Mouse (Mus musculus) limb, embryonic 14.5 days (tissue): Measurements from ENCODE around the gene Ankrd40. TPM values are rescaled to one million over a fixed set of nuclear protein-coding genes. Genes with fewer than 3 reads are reported as not detected.

Experiments
- ATAC-seq: fragments of 200-750 bp; cut with Nextera tagmentation; 2 replicates; pipeline ENCODE4 v1.8.0; 2017; ENCODE audit warnings: low read depth, moderate number of reproducible peaks, moderate TSS enrichment; ENCODE audit not compliant: low FRiP score
- DNase-seq: peaks from one replicate; pipeline ENCODE4 v3.0.0-alpha.2; 2015; ENCODE audit warnings: low spot score
- H3K27ac ChIP-seq: fragments of 300-500 bp; sonication (generic); replicated peaks from 2 replicates; pipeline ENCODE4 v1.5.1; 2014; ENCODE audit warnings: low read depth, mild to moderate bottlenecking, low read length, moderate library complexity, mixed read lengths
- H3K27me3 ChIP-seq: fragments of 300-500 bp; sonication (generic); 2 replicates; pipeline ENCODE4 v1.6.1; 2014; ENCODE audit warnings: low read length, mixed read lengths; ENCODE audit not compliant: control insufficient read depth, insufficient read depth
- H3K36me3 ChIP-seq: fragments of 300-500 bp; sonication (generic); 2 replicates; pipeline ENCODE4 v1.6.1; 2014; ENCODE audit warnings: mild to moderate bottlenecking, low read length, moderate library complexity, mixed read lengths; ENCODE audit not compliant: control insufficient read depth, insufficient read depth
- H3K4me1 ChIP-seq: fragments of 300-500 bp; sonication (generic); 2 replicates; pipeline ENCODE4 v1.6.1; 2014; ENCODE audit warnings: antibody characterized with exemption, low read length, mixed read lengths; ENCODE audit not compliant: control insufficient read depth, insufficient read depth
- H3K4me2 ChIP-seq: fragments of 300-500 bp; sonication (generic); replicated peaks from 2 replicates; pipeline ENCODE4 v1.6.1; 2014; ENCODE audit warnings: low read depth, mild to moderate bottlenecking, low read length, moderate library complexity; ENCODE audit not compliant: severe bottlenecking
- H3K4me3 ChIP-seq: fragments of 300-500 bp; sonication (generic); replicated peaks from 2 replicates; pipeline ENCODE4 v1.5.1; 2014; ENCODE audit warnings: low read length
- H3K9ac ChIP-seq: fragments of 300-500 bp; sonication (generic); 2 replicates; pipeline ENCODE4 v1.6.1; 2014; ENCODE audit warnings: mild to moderate bottlenecking, low read depth, low read length, moderate library complexity; ENCODE audit not compliant: severe bottlenecking
- H3K9me3 ChIP-seq: fragments of 300-500 bp; sonication (generic); 2 replicates; pipeline ENCODE4 v1.6.1; 2016; ENCODE audit warnings: low read length; ENCODE audit not compliant: control insufficient read depth
- POLR2A ChIP-seq: fragments of 200-500 bp; IDR thresholded peaks from 2 replicates; pipeline ENCODE4 v1.8.0; 2012; ENCODE audit warnings: inconsistent platforms, mild to moderate bottlenecking, moderate library complexity, borderline replicate concordance; ENCODE audit not compliant: insufficient read depth, insufficient read length; ENCODE audit errors: extremely low read depth
- WGBS: fragments of 180-500 bp; shearing (Covaris S2); extraction: QIAGEN DNeasy Blood & Tissue Kit; methylation state at CpG from one replicate; pipeline ENCODE4 v1.1.7; 2014; 5-methylcytosine and 5-hydroxymethylcytosine counted together
- polyA plus RNA-seq, 2 experiments: library from polyadenylated mRNA; depleted of rRNA in 1 of 2; stranded (reverse) in 1 of 2; unstranded in 1 of 2; fragments of >200 nt; fragmentation: Nextera tagmentation in 1 of 2; extraction: Ambion mirVana in 1 of 2; gene quantifications; 2 replicates each; pipeline versions ENCODE4 v1.2.1 to v1.2.3; 2012 to 2014

Gene Ankrd40
- polyA plus RNA-seq, 2 experiments: 30.3 to 74.4 TPM

DNA sequence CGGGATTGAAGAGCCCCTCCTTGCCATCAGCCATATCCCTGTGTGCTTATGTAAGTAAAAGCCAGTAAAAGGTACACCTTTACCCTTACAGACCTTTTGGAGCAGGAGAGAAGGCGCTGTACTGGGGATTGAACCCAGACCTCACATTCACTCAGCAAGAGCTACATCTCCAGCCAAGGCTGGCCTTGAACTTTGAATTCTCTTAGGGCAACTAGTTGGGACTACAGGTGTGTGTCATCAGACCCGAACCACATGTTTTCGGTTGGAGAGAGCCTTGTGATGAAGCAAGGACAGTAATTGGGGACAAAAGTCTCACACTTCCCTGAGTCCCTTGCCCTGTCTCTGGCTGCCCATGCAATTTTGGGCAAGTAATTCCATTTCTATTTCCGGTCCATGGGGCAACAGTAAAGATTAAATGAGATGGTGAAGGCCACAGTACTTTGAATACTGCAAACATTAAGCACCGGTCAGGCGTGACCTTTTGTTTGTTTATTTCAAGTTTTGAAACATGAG, 19.3 kb downstream of the Ankrd40 start:
- Histone ChIP-seq H3K36me3 (0 out of 2 replicates have a peak, but pooled peaks cover 3% of the 10 kb centered on the region), H3K4me3 (no peak overlapping the region), H3K27me3 (no peaks in the 10 kb centered on the region), H3K4me2 (no peak overlapping the region), H3K9me3 (no peaks in the 10 kb centered on the region), H3K4me1 (peaks cover 21% of the 10 kb centered on the region), H3K27ac (no peak overlapping the region), H3K9ac (no peak overlapping the region)
- no peak for TF ChIP-seq POLR2A
- ATAC-seq (no peak), DNase-seq (no peak)
- WGBS: 80% methylated on average over 7 of the region's 7 CpGs

DNA sequence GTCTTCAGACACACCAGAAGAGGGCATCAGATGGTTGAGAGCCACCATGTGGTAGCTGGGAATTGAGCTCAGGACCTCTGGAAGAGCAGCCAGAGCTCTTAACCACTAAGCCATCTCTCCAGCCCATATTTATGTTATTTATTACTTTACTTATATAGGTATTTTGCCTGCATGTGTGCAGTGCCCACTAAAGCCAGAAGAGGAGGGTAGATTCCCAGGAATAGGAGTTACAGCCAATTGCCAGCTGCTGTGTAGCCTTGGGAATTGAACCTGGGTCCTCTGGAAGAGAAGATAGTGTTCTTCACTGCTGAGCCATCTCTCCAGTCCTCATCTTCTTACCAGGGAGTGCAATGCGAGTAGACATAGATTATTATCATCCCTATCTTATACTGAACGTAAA, 22.0 kb downstream of the Ankrd40 start:
- ATAC-seq: no peak
- 86% methylated on average over 2 of the region's 2 CpGs for WGBS
- no peaks in the 10 kb centered on the region for H3K27me3 ChIP-seq
- peaks cover 6% of the 10 kb centered on the region for H3K4me1 ChIP-seq
- DNase-seq: no peak
- H3K4me2 ChIP-seq: no peak overlapping the region
- no peaks in the 10 kb centered on the region for H3K36me3 ChIP-seq
- no peak overlapping the region for H3K27ac ChIP-seq
- no peak for TF ChIP-seq POLR2A
- no peak overlapping the region for H3K9ac ChIP-seq
- H3K4me3 ChIP-seq: no peak overlapping the region
- H3K9me3 ChIP-seq: no peaks in the 10 kb centered on the region

DNA sequence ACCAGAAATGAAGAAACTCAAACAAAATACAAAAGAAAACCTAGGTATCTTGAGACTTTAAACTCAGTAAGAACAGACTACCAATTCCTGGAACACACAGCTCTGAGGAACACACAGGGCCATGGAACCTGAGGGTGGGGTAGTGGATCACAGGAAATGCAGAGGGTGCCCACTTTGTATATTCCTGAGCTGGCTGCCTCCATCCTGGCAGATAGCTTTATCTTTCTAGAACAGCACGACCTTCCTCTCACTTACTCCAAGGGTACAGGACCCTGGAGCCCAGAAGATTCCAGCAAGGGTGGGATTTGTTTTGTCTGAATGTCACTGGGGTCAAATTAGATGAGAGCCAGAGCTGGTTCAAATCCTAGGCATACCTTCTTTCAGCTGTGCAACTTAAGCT, 22.5 kb downstream of the Ankrd40 start:
- no peak for DNase-seq
- Histone ChIP-seq H3K27me3 (no peaks in the 10 kb centered on the region), H3K36me3 (no peaks in the 10 kb centered on the region), H3K4me2 (no peak overlapping the region), H3K9me3 (no peaks in the 10 kb centered on the region), H3K4me1 (peaks cover 1% of the 10 kb centered on the region; the same call in 1 of the 2 replicates), H3K4me3 (no peak overlapping the region), H3K27ac (no peak overlapping the region), H3K9ac (no peak overlapping the region)
- WGBS: 59% methylated on average over 1 of the region's 1 CpGs
- no peak for ATAC-seq
- no peak for TF ChIP-seq POLR2A

- WGBS: 20% methylated on average over 3 of the region's 3 CpGs
- DNase-seq: no peak
- Histone ChIP-seq H3K36me3 (no peaks in the 10 kb centered on the region), H3K27ac (no peak overlapping the region), H3K9ac (no peak overlapping the region), H3K9me3 (no peaks in the 10 kb centered on the region), H3K4me2 (no peak overlapping the region), H3K4me1 (no peaks in the 10 kb centered on the region), H3K27me3 (no peaks in the 10 kb centered on the region), H3K4me3 (no peak overlapping the region)
- TF ChIP-seq POLR2A: no peak
- ATAC-seq: no peak
Measured at GRCm38 (mm10) chr11:94351094-94351493, 23.3 kb downstream of the Ankrd40 start.

- no peaks in the 10 kb centered on the region for H3K36me3 ChIP-seq
- 81% methylated on average over 9 of the region's 9 CpGs for WGBS
- DNase-seq (no peak), ATAC-seq (no peak)
- no peak overlapping the region for H3K4me3 ChIP-seq
- no peaks in the 10 kb centered on the region for H3K4me1 ChIP-seq
- no peak overlapping the region for H3K4me2 ChIP-seq
- no peaks in the 10 kb centered on the region for H3K9me3 ChIP-seq
- TF ChIP-seq POLR2A: no peak
- no peak overlapping the region for H3K27ac ChIP-seq
- no peak overlapping the region for H3K9ac ChIP-seq
- H3K27me3 ChIP-seq: no peaks in the 10 kb centered on the region
Measured at GRCm38 (mm10) chr11:94355521-94356217, 27.9 kb downstream of the Ankrd40 start.
